Mouse (Mus musculus) urinary bladder, postnatal 36 days (tissue): ENCODE measurements around the gene Plce1.

ENCODE experiments used
- DNase-seq, 2 experiments: peaks; one replicate each; pipeline ENCODE4 v3.0.0; 2022; ENCODE audit warnings: low spot score in 2 of 2, mixed read lengths in 1 of 2

Gene Plce1

DNA sequence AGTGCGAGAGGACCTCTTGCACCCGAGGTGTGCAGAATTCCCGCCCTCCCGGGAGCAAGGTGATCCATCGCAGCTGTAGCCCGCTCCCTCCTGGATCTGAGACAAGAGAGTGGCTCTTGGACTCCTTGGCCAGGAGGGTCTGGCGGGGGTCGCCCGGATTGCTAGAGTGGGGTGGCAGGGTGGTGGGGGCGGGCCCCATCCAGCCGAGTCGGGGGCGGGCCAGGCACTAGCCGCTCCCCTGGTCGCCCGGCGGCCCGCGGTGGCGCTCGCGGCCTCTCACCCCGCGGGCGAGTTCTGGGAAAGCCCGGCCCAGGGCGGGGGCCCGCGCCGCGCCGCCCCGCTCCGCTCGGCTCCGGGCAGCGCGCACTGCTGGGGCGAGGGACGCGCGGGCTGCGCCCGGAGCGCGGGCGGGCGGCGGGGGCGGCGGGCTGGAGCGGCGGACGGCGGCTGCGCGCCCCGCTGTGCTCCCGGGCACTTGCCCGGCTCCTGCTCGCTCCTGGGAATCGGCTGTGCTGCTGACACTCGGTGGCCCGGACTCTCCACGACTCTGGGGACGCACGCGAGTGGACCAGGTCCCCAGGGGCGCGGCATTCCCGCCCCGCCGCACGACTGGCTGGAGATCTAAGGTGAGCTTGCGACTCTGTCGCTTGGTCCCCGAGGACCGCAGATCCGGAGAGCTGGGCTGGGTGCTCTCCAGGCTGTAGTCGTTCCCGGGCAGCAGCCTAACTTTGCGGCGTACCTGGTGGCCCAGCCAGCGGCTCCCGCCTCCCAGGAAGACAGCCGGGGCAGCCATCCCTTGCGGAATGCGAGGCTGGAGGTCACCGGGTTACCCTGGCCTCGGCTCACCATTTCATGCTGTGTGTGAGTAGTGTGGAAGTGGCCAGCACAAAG lies at the start of gene Plce1:
Gene Plce1 (plus strand): TSS at position 379 of the 891 bp plus-strand sequence.
- DNase-seq, result peak; percentile 33 to 45

- no peak for DNase-seq
Observed at GRCm38 (mm10) chr19:38431326-38431725, 49.6 kb upstream of the Plce1 start.

DNA sequence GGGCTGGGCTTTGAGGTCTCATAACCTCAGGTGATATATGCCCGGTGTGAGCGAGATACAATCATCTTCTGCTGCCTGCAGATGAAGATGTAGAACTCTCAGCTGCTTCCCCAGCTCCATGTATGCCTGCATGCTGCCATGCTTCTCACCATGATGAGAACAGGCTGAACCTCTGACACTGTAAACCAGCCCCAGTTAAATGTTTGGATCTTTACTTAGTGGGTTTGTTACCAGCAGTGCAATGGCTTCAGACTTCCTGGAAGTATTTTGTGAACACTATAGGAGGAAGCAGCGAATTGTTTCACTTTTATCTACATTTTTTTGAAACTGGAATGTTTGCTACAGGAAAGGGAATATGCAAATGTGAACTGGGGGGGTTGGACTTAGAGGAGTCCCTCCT lies 48.9 kb upstream of the Plce1 start:
- DNase-seq, result no peak

DNA sequence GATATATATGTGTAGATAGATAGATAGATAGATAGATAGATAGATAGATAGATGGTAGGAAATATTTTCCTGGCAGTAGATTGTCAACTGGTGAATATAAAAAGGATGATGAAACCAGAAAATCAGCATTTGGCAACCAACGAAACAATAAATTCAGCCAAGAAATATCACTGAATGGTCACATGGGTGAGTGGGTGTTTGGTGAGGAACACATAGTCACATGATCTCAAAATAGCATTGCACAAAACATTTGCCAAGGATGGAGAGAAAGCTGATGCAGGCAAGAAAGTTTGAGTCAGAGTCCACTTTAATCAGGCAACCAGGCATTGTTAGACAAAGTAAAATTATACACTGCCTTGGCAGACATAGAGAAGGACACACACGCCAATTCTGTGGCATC lies 47.5 kb upstream of the Plce1 start:
- no peak for DNase-seq

DNA sequence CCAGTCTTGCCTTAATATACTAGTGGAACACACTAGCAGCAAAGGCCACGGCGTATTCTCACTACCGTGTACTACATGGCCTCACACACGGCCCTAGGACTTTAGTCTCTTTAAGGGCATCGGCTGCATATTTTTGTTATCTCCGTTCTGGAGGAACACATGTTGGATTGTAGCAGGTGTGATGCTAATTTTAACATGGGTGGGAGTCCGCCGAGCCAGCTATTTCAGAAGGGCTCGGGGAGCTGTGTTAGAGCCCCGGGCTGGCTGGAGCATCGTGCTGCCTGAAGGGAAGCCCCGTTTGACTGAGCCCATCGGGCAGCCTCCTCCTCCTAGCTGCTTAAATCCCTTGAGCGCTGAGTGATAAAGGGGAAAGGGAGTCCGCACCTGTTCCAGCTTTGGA lies 45.7 kb upstream of the Plce1 start:
- DNase-seq, result no peak

GRCm38 (mm10) chr19:38441860-38442259 lies 39.0 kb upstream of the Plce1 start:
- no peak for DNase-seq

DNA sequence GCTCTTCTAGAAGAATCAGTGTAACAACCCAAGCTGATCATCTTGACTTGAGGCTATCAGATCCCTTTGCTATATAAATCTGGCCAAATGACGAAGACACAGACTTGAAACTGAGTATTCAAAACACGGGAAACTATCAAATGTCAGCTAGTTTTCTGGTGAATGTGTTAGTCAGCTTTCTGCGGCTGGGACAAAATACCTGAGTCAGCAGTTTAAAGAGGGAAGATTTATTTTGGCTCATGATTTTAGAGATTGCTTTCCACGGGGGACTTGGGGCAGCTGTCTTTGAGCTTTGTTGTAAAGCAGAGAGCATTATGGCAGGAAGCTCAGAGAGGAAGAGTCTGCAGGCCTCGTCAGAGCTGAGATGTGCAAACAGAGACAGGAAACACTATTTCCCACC lies 35.2 kb upstream of the Plce1 start:
- DNase-seq, result no peak

DNA sequence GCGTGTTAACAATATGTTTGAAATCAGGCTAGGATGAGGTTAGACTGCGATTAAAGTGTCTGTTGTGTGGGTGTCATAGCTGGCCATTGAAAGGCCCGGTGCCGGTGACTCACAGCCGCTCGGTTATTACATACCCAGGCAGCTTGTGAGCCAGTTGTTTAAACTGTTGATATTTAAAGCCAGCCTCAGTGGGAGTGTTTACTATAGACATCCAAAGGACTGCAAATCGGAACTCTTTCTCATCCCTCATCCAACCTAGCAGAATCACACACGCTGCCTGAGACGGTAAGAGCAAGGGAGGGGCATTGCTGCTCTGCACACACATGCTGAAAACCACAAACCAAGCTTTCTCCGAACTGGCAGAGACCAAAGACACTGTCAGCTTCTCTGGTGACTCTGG lies 25.7 kb upstream of the Plce1 start:
- no peak for DNase-seq

- DNase-seq, result no peak
Observed at GRCm38 (mm10) chr19:38458996-38459395, 21.9 kb upstream of the Plce1 start.

GRCm38 (mm10) chr19:38460696-38461095 lies 20.2 kb upstream of the Plce1 start:
- no peak for DNase-seq

- peak; percentile 26 to 38 for DNase-seq
Observed at GRCm38 (mm10) chr19:38470257-38470893, 10.5 kb upstream of the Plce1 start.

DNA sequence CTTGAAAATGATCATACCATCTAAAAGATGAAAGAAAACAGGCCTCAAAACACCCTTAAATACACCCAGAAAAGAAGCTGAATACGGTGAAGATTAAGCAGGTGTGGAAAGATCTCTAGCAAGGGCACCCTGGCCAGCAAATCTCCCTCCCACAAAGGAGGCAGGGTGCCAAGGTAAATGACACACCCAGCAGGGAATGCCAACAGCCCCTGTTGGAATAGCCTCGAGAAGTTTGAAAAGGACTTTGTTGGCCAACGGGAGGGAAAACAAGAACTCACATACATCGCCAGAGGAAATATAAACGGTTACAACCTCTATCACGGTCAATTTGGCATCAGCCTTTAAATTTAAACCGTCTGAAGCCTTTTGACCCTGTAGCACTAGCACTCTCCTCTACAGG lies 5.5 kb upstream of the Plce1 start:
- no peak for DNase-seq

- no peak for DNase-seq
Observed at GRCm38 (mm10) chr19:38478286-38478685, 2.6 kb upstream of the Plce1 start.

DNA sequence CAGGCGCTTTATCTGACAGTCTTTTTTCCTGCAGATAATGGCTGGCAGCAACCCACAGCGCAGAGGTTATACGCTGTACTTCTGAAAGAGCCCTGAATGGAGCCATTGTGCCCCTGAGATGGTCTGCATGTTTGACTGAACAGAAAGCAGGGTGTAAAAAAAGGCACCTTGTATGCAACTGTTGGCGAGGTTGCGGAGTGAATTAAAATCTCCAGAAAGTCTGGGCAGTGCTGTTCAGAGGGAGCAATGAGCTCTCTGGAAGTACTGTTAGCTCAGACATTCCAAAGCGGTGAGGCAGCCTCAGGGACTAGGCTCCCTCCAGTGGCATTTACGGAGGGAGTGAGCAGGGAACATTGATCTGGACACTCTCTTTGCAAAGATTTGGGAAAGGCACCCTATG lies 2.0 kb upstream of the Plce1 start:
- peak in 1 of 2 experiments; percentile 33 for DNase-seq

GRCm38 (mm10) chr19:38479473-38479872 lies 1.4 kb upstream of the Plce1 start:
- DNase-seq, result no peak

- no peak for DNase-seq
Observed at GRCm38 (mm10) chr19:38480156-38480720, 671 bp upstream of the Plce1 start.

- no peak for DNase-seq
Observed at GRCm38 (mm10) chr19:38481906-38482305, 997 bp downstream of the Plce1 start.

DNA sequence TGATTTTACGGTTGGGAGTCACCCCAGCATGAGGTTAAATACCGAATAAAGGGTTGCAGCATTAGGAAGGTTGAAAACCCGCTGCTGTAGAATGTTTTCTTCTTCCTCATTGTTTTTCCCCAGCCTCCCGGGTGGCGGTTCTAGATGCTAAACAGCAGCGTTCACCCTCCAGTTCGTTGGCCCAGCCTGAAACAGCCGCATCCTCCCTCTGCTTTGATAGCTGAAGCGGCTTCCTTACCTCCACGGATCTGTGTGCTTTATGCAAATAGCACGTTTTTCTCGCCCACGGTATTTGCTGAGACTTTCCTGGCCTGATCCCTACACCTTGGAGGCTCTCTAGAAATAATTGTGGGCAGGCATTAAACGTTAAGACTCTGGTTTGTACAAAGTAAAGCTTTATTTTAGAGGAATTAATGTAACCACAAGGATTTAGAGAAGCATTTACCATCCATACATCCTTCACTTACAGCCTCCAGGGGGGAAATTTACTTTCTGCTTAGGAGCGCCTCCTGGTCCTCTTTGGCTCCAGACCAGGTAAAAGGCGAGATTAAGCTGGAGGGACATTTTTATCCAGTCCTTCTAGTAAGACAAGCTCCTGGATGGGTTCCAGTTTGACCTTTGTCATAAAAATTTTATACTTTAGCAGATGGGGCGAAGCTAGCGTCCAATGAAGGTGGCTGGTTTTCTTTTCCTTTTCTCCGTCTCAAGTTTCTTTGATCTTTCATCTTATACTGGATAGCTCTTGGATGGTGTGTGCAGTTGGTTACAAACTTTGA lies 1.7 kb downstream of the Plce1 start:
- DNase-seq, result no peak

DNA sequence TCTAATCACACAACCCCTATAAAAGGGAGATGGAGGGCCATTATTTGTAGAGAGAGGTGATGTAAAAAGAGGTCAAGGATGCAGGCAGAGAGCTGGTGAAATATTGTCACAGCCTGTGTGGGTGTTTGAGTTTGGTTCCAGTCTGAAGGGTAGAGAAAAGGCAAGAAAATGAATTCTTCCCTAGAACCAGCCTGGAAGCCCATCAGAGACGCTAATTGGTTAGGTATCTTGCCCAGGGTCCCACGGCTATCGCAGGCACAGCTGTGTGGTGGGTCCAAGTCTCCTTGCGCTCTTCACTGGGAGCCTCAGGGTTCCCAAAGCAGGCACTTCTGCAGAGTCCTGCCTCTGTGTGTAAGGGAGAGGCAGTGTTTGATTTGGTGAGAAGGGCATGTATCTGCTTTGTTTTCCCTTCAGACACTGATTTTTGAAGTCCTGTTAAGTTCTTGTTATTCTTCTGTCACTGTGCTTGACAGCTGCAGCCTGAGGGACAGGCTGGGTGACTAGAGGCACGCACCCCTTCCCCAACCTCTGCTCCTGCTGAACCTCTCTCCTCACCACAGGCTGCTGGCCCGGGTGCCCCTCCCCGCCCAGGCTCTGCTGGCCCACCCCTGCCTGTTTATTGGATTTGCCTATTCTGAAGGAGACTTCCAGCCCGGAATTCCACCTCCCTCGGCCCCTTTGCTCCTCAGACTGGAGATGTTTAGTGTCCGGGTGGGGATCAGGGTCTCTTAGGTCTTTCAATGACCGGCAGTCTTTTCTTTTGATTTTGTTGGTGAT lies 5.1 kb downstream of the Plce1 start:
- DNase-seq, result no peak

GRCm38 (mm10) chr19:38487501-38487900 lies 6.6 kb downstream of the Plce1 start:
- no peak for DNase-seq
